In the genomic region with DNA sequence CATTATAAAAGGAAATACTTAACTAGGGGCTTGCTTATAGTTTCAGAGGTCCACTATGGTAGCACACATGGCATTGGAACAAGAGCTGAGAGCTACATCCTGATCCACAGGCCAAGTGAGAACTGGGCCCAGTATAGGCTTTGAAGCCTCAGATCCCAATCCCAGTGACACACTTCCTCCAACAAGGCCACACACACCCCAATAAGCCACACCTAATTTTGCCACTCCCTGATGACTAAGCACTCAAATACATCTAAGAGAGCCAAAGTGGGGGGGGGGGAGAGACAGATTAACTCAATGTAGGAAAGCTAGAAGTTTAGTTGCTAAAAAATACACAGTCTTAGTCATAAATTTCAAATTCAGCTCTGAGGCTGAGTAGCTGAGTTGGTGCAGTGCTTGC, we compare ENCODE assay signal across 16 mouse cellular contexts. TPM values are rescaled to one million over a fixed set of nuclear protein-coding genes. Genes with fewer than 3 reads are reported as not detected.
DNase-seq lines count a peak whose midpoint lies in the region; ATAC-seq and TF ChIP-seq lines count a peak whose summit lies in the region.
"Had no signal": no experiment of that assay in that cellular context is flagged by ENCODE, and none has a peak within 500 bp of the region (broad histone marks: within the 10 kb centered on the region; RNA-seq: fewer than 3 reads in every experiment).

No protein-coding gene starts in this region.

- no peak overlapping the region for H3K4me2 ChIP-seq in liver, embryonic 15.5 days
- H3K4me2 ChIP-seq: forebrain, embryonic 13.5 days; hindbrain, embryonic 12.5 days; neural tube, embryonic 15.5 days had no signal

- H3K9ac ChIP-seq in ES-Bruce4 (ENCODE audit: low read depth, poor library complexity, severe bottlenecking) = no peak overlapping the region
- no peak overlapping the region for H3K9ac ChIP-seq in liver, embryonic 15.5 days
- H3K9ac ChIP-seq: forebrain, embryonic 13.5 days; hindbrain, embryonic 12.5 days; neural tube, embryonic 15.5 days had no signal

- intact Hi-C loops in left cerebral cortex, postnatal 25 days (cut with DNase I) = no loop called here

- H3K4me3 ChIP-seq in ES-Bruce4 (ENCODE audit: low read depth, low read length) = no peak overlapping the region
- H3K4me3 ChIP-seq in liver, embryonic 15.5 days (replicated peaks) = no peak overlapping the region
- no peak overlapping the region for H3K4me3 ChIP-seq in kidney, adult 2 months (ENCODE audit: insufficient read depth, low read depth, low read length)
- H3K4me3 ChIP-seq: forebrain, embryonic 13.5 days; hindbrain, embryonic 12.5 days; neural tube, embryonic 15.5 days had no signal

- TF ChIP-seq POLR2A in ES-Bruce4 (IDR thresholded peaks at IDR 0.05; ENCODE audit: insufficient read depth, low read length) = no peak
- TF ChIP-seq POLR2A in kidney, adult 2 months (IDR thresholded peaks at IDR 0.05; ENCODE audit: low read depth, low read length) = no peak

- DNase-seq in 3134 (ENCODE audit: extremely low read depth, insufficient read length, low spot score) (peak; percentile 72), R1 (ENCODE audit: low read depth, low spot score) (peak; percentile 57)
- DNase-seq in cerebellum, postnatal 36 days = no peak
- no peak for DNase-seq in left cerebral cortex, postnatal 25 days (ENCODE audit: low spot score in 2 of 2)
- DNase-seq in neural tube, embryonic 10.5 days (ENCODE audit: extremely low spot score, low spot score) = no peak
- DNase-seq in kidney, adult 2 months = no peak
- DNase-seq: cerebellum, adult 18-20 months; kidney, adult 8-10 months; kidney, postnatal 36 days; layer of hippocampus, postnatal 36 days; lung, postnatal 10 days had no signal

- no peak for TF ChIP-seq CTCF in ES-Bruce4 (IDR thresholded peaks at IDR 0.05; ENCODE audit: low read depth, low read length)
- no peak for TF ChIP-seq CTCF in kidney, adult 2 months (conservative IDR thresholded peaks at IDR 0.05; ENCODE audit: insufficient read depth, insufficient read length, low read depth, low read length)

- no peaks in the 10 kb centered on the region for H3K27me3 ChIP-seq in ES-Bruce4 (ENCODE audit: control insufficient read depth, insufficient read depth, low read length, poor library complexity, severe bottlenecking)
- H3K27me3 ChIP-seq in liver, embryonic 15.5 days = no peaks in the 10 kb centered on the region
- no peaks in the 10 kb centered on the region for H3K27me3 ChIP-seq in kidney, adult 2 months (replicated peaks; ENCODE audit: control insufficient read depth, insufficient read depth, low read length)
- H3K27me3 ChIP-seq: forebrain, embryonic 13.5 days; hindbrain, embryonic 12.5 days; neural tube, embryonic 15.5 days had no signal

- ATAC-seq in liver, embryonic 15.5 days (ENCODE audit: insufficient read depth) = 0 out of 2 replicates have a peak, but pooled peaks have one; percentile 47
- ATAC-seq: forebrain, embryonic 13.5 days had no signal

- TF ChIP-seq EP300 in ES-Bruce4 (IDR thresholded peaks at IDR 0.05; ENCODE audit: insufficient read depth, low read depth, low read length) = no peak

- peaks cover 79% of the 10 kb centered on the region for H3K36me3 ChIP-seq in ES-Bruce4 (ENCODE audit: control insufficient read depth, insufficient read depth, low read length, poor library complexity, severe bottlenecking)
- peaks cover 85% of the 10 kb centered on the region for H3K36me3 ChIP-seq in liver, embryonic 15.5 days (replicated peaks)
- no peaks in the 10 kb centered on the region for H3K36me3 ChIP-seq in kidney, adult 2 months (ENCODE audit: control insufficient read depth, insufficient read depth, low read length)

- H3K27ac ChIP-seq in ES-Bruce4 (ENCODE audit: insufficient read depth, low read length) = peak overlapping the region; percentile 80
- no peak overlapping the region for H3K27ac ChIP-seq in liver, embryonic 15.5 days (replicated peaks)
- no peak overlapping the region for H3K27ac ChIP-seq in kidney, adult 2 months (ENCODE audit: insufficient read depth, low read depth, low read length)
- H3K27ac ChIP-seq: forebrain, embryonic 13.5 days; hindbrain, embryonic 12.5 days; neural tube, embryonic 15.5 days had no signal

- H3K9me3 ChIP-seq in ES-Bruce4 (replicated peaks; ENCODE audit: control insufficient read depth, insufficient read depth, low read length, poor library complexity, severe bottlenecking) = no peaks in the 10 kb centered on the region
- H3K9me3 ChIP-seq in liver, embryonic 15.5 days (replicated peaks) = no peaks in the 10 kb centered on the region
- H3K9me3 ChIP-seq: forebrain, embryonic 13.5 days; hindbrain, embryonic 12.5 days; neural tube, embryonic 15.5 days had no signal

- H3K4me1 ChIP-seq in ES-Bruce4 (ENCODE audit: control insufficient read depth, insufficient read depth, low read length) = no peaks in the 10 kb centered on the region
- H3K4me1 ChIP-seq in liver, embryonic 15.5 days (replicated peaks) = peaks cover 13% of the 10 kb centered on the region
- H3K4me1 ChIP-seq in kidney, adult 2 months (ENCODE audit: control insufficient read depth, insufficient read depth, low read length) = no peaks in the 10 kb centered on the region
- H3K4me1 ChIP-seq: forebrain, embryonic 13.5 days; hindbrain, embryonic 12.5 days; neural tube, embryonic 15.5 days had no signal

RNA-seq across cellular contexts. Expression of gene Sar1a, which starts 10.2 kb away (rescaled TPM):
- 131 and 136 TPM in 2 replicates for polyA plus RNA-seq in ES-Bruce4 (2011; ENCODE audit: insufficient read depth, insufficient read length, low read depth, missing spikeins)
- polyA plus RNA-seq in liver, embryonic 15.5 days (2015; fragmentation: Nextera tagmentation; extraction: Ambion mirVana) = 66.5 and 73.0 TPM in 2 replicates
- total RNA-seq in left cerebral cortex, postnatal 25 days (2021) = 100 to 1,000 TPM; 118 to 131 TPM
- polyA plus RNA-seq in kidney, adult 2 months (2012; rRNA removed) = 64.3 and 67.7 TPM in 2 replicates

RNA-seq across cellular contexts. Expression of gene Ppa1, which starts 21.5 kb away (rescaled TPM):
- 149 and 150 TPM in 2 replicates for polyA plus RNA-seq in ES-Bruce4 (2011; ENCODE audit: insufficient read depth, insufficient read length, low read depth, missing spikeins)
- polyA plus RNA-seq in liver, embryonic 15.5 days (2015; fragmentation: Nextera tagmentation; extraction: Ambion mirVana) = 91.9 and 92.6 TPM in 2 replicates
- 100 to 1,000 TPM; 106 to 114 TPM for total RNA-seq in left cerebral cortex, postnatal 25 days (2021)
- polyA plus RNA-seq in kidney, adult 2 months (2012; rRNA removed) = 34.6 and 34.9 TPM in 2 replicates

RNA-seq across cellular contexts. Expression of gene Tysnd1, which starts 25.4 kb away (rescaled TPM):
- polyA plus RNA-seq in ES-Bruce4 (2011; ENCODE audit: insufficient read depth, insufficient read length, low read depth, missing spikeins) = 11.2 and 17.2 TPM in 2 replicates
- polyA plus RNA-seq in liver, embryonic 15.5 days (2015; fragmentation: Nextera tagmentation; extraction: Ambion mirVana) = 17.6 and 22.1 TPM in 2 replicates
- 10 to 100 TPM; 21.7 to 24.3 TPM for total RNA-seq in left cerebral cortex, postnatal 25 days (2021)
- 75.4 and 101 TPM in 2 replicates for polyA plus RNA-seq in kidney, adult 2 months (2012; rRNA removed)

RNA-seq across cellular contexts. Expression of gene Aifm2, which starts 45.2 kb away (rescaled TPM):
- 8.2 and 9.5 TPM in 2 replicates for polyA plus RNA-seq in ES-Bruce4 (2011; ENCODE audit: insufficient read depth, insufficient read length, low read depth, missing spikeins)
- 4.4 TPM in 2 replicates for polyA plus RNA-seq in liver, embryonic 15.5 days (2015; fragmentation: Nextera tagmentation; extraction: Ambion mirVana)
- total RNA-seq in left cerebral cortex, postnatal 25 days (2021) = 1 to 10 TPM; 4.7 to 6.4 TPM
- 27.7 and 29.0 TPM in 2 replicates for polyA plus RNA-seq in kidney, adult 2 months (2012; rRNA removed)

Comparison
In these comparisons a context has a peak if more than half of its experiments do, and no peak if none do; other contexts are left out.
1. DNase-seq: peak in 3134 (single experiment) and R1 (single experiment); none in cerebellum, postnatal 36 days (0 of 2), left cerebral cortex, postnatal 25 days (0 of 2), neural tube, embryonic 10.5 days (single experiment) and kidney, adult 2 months (single experiment).